ENCODE assay signal across 8 mouse cellular contexts in genomic region chr4:117493905-117494851, GRCm38 (mm10). TPM values are rescaled to one million over a fixed set of nuclear protein-coding genes. Genes with fewer than 3 reads are reported as not detected.
DNase-seq lines count a peak whose midpoint lies in the region; ATAC-seq lines count a peak whose summit lies in the region.

No protein-coding gene starts in this region.

- no peaks in the 10 kb centered on the region for H3K36me3 ChIP-seq in embryonic facial prominence, embryonic 14.5 days (ENCODE audit: control insufficient read depth, insufficient read depth, low read length)
- H3K36me3 ChIP-seq in hindbrain, embryonic 13.5 days, result no peaks in the 10 kb centered on the region
- no peaks in the 10 kb centered on the region for H3K36me3 ChIP-seq in liver, embryonic 15.5 days (replicated peaks)
- H3K36me3 ChIP-seq in splenic B cell, adult 2 months (ENCODE audit: control insufficient read depth, insufficient read depth, low read length, poor library complexity, severe bottlenecking), result no peaks in the 10 kb centered on the region

- no peaks in the 10 kb centered on the region for H3K9me3 ChIP-seq in embryonic facial prominence, embryonic 14.5 days (ENCODE audit: control insufficient read depth, low read length)
- H3K9me3 ChIP-seq in hindbrain, embryonic 13.5 days, result no peaks in the 10 kb centered on the region
- no peaks in the 10 kb centered on the region for H3K9me3 ChIP-seq in liver, embryonic 15.5 days (replicated peaks)

- H3K4me3 ChIP-seq in embryonic facial prominence, embryonic 14.5 days (ENCODE audit: low read depth, low read length), result peak overlapping the region; percentile 47
- peak overlapping the region; percentile 47 for H3K4me3 ChIP-seq in hindbrain, embryonic 13.5 days
- H3K4me3 ChIP-seq in liver, embryonic 15.5 days (replicated peaks), result peak overlapping the region; percentile 60

- WGBS in embryonic facial prominence, embryonic 14.5 days, result 1% methylated on average over 39 of the region's 71 CpGs
- under 1% methylated on average over 70 of the region's 71 CpGs for WGBS in hindbrain, embryonic 13.5 days
- under 1% methylated on average over 71 of the region's 71 CpGs for WGBS in liver, embryonic 15.5 days (ENCODE audit: insufficient replicate concordance)

- ATAC-seq in embryonic facial prominence, embryonic 14.5 days (ENCODE audit: low read depth), result no peak
- ATAC-seq in hindbrain, embryonic 13.5 days (ENCODE audit: low FRiP score), result no peak
- peak; percentile 40; the same call in 1 of the 2 replicates for ATAC-seq in liver, embryonic 15.5 days (ENCODE audit: insufficient read depth)

- H3K4me2 ChIP-seq in embryonic facial prominence, embryonic 14.5 days (ENCODE audit: low read depth, low read length), result peak overlapping the region; percentile 90
- peak overlapping the region; percentile 71 for H3K4me2 ChIP-seq in hindbrain, embryonic 13.5 days
- H3K4me2 ChIP-seq in liver, embryonic 15.5 days, result peak overlapping the region; percentile 87

- no peak overlapping the region for H3K27ac ChIP-seq in embryonic facial prominence, embryonic 14.5 days (replicated peaks; ENCODE audit: low read depth, low read length)
- peak overlapping the region; percentile 88 for H3K27ac ChIP-seq in hindbrain, embryonic 13.5 days
- H3K27ac ChIP-seq in liver, embryonic 15.5 days (replicated peaks), result no peak overlapping the region

- DNase-seq in heart, adult 18-20 months, result peak; percentile 12 to 51
- no peak for DNase-seq in heart, adult 9 months (ENCODE audit: low spot score in 2 of 2)
- peak; percentile 17 for DNase-seq in ES-CJ7 (ENCODE audit: low read depth, low spot score)
- DNase-seq in embryonic facial prominence, embryonic 14.5 days (ENCODE audit: low spot score), result no peak
- peak; percentile 36 for DNase-seq in splenic B cell, adult 2 months (ENCODE audit: low read depth, low spot score)
- no peak for DNase-seq in left cerebral cortex, adult 9 months (ENCODE audit: low spot score in 2 of 2)

- peaks cover 79% of the 10 kb centered on the region for H3K27me3 ChIP-seq in embryonic facial prominence, embryonic 14.5 days (replicated peaks; ENCODE audit: control insufficient read depth, insufficient read depth, low read length)
- H3K27me3 ChIP-seq in hindbrain, embryonic 13.5 days, result peaks cover 91% of the 10 kb centered on the region
- peaks cover 99% of the 10 kb centered on the region for H3K27me3 ChIP-seq in liver, embryonic 15.5 days
- no peaks in the 10 kb centered on the region for H3K27me3 ChIP-seq in splenic B cell, adult 2 months (ENCODE audit: control insufficient read depth, insufficient read depth, low read length, poor library complexity, severe bottlenecking)

- H3K9ac ChIP-seq in embryonic facial prominence, embryonic 14.5 days (ENCODE audit: low read depth, low read length), result peak overlapping the region; percentile 49
- peak overlapping the region; percentile 80 for H3K9ac ChIP-seq in hindbrain, embryonic 13.5 days
- peak overlapping the region; percentile 37; the same call in 1 of the 2 replicates for H3K9ac ChIP-seq in liver, embryonic 15.5 days

- H3K4me1 ChIP-seq in embryonic facial prominence, embryonic 14.5 days (ENCODE audit: control insufficient read depth, insufficient read depth, low read length), result peaks cover 19% of the 10 kb centered on the region; the same call in 1 of the 2 replicates
- peaks cover 30% of the 10 kb centered on the region for H3K4me1 ChIP-seq in hindbrain, embryonic 13.5 days (replicated peaks)
- H3K4me1 ChIP-seq in liver, embryonic 15.5 days (replicated peaks), result peaks cover 38% of the 10 kb centered on the region

RNA-seq across cellular contexts. Expression of gene Rnf220, which starts 2.7 kb away (rescaled TPM):
- 10 to 100 TPM; 32.6 to 36.1 TPM for total RNA-seq in heart, adult 18-20 months (2021)
- 56.3 and 62.4 TPM in 2 replicates for polyA plus RNA-seq in embryonic facial prominence, embryonic 14.5 days (2014; fragmentation: Nextera tagmentation; extraction: Ambion mirVana)
- polyA plus RNA-seq in hindbrain, embryonic 13.5 days (2015; fragmentation: Nextera tagmentation; extraction: Ambion mirVana), result 102 and 106 TPM in 2 replicates
- 25.1 and 30.4 TPM in 2 replicates for polyA plus RNA-seq in liver, embryonic 15.5 days (2015; fragmentation: Nextera tagmentation; extraction: Ambion mirVana)

RNA-seq across cellular contexts. Expression of gene Eri3, which starts 56.0 kb away (rescaled TPM):
- 10 to 100 TPM; 76.4 to 90.5 TPM for total RNA-seq in heart, adult 18-20 months (2021)
- polyA plus RNA-seq in embryonic facial prominence, embryonic 14.5 days (2014; fragmentation: Nextera tagmentation; extraction: Ambion mirVana), result 154 and 174 TPM in 2 replicates
- 205 and 214 TPM in 2 replicates for polyA plus RNA-seq in hindbrain, embryonic 13.5 days (2015; fragmentation: Nextera tagmentation; extraction: Ambion mirVana)
- polyA plus RNA-seq in liver, embryonic 15.5 days (2015; fragmentation: Nextera tagmentation; extraction: Ambion mirVana), result 37.6 and 39.0 TPM in 2 replicates

Comparison
In these comparisons a context has a peak if more than half of its experiments do, and no peak if none do; other contexts are left out.
1. DNase-seq: peak in heart, adult 18-20 months (2 of 2), ES-CJ7 (single experiment) and splenic B cell, adult 2 months (single experiment); none in heart, adult 9 months (0 of 2), embryonic facial prominence, embryonic 14.5 days (single experiment) and left cerebral cortex, adult 9 months (0 of 2).
2. Peak in every context shown above with its lines, with median percentiles within 50 percentile points of each other: H3K4me2 ChIP-seq, H3K4me3 ChIP-seq and H3K9ac ChIP-seq.